Mouse (Mus musculus) thymus, adult 18-20 months (tissue): ENCODE results near the gene Lyrm4.
"Not testable (repeated sequence)": the region's sequence is repeated elsewhere in the genome, so short reads cannot be mapped to it uniquely, and the experiment has no call there.

Source experiments
- DNase-seq, 2 experiments: peaks; one replicate each; pipeline ENCODE4 v3.0.0; 2022; ENCODE audit warnings: mixed read lengths in 2 of 2

The Lyrm4 gene

DNA sequence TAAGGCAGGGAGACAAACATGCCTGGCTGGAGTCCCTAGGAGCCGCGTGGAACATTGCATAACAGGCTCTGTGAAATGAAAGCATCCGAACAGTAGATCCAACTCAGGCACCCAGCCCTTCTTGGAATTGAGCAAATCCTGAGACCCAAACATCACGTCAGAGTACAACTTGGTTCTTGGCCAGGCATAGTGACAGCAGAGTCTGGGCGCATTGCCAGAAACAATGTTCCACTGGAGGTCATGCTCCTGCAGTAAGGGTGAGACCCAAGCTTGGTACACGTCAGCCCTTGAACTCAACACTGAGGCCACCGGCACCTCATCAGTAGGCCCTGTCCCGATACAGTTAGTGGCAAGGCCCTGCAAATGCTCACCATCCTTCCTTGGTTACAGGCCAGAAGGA is 123.3 kb downstream of the Lyrm4 start:
- no peak for DNase-seq

DNA sequence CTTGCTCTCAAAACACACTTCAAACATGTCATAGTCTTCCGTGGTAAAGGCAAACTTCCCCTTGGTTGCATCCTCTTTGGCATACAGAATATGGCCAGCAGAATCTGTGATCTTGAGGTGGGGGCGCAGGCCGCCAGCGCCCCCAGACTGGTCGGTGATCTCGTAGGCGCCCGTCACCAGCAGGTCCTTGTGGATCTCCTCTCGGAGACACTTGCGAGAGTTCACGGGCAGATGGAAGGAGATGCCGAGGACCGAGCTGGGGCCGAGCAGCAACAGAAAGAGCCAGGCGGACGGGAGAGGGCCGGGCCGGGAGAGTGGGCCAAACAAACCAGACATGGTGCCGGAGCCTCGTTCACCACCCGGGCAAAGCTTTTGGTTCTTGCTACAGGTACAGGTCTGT is 126.1 kb downstream of the Lyrm4 start:
- DNase-seq, result not testable (repeated sequence)

DNA sequence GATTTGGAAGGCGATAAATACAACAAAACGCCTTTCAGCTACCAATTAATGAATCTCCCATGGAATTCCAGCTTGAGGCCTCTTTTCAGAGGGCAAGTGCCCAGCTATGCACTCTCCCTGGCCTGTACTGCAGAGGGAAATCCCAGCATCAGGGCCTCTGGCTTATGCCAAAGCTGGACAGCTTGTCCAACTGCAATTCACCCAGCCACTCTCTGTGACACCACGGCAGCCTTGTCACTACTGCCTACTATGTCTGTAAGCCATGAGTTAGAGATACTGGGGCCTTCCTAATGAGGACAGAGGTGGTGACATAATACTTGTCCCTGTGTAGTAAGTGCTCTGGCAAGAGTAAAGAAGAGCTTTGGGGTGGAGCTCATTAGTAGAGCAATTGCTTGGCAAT is 128.0 kb downstream of the Lyrm4 start:
- no peak for DNase-seq

DNA sequence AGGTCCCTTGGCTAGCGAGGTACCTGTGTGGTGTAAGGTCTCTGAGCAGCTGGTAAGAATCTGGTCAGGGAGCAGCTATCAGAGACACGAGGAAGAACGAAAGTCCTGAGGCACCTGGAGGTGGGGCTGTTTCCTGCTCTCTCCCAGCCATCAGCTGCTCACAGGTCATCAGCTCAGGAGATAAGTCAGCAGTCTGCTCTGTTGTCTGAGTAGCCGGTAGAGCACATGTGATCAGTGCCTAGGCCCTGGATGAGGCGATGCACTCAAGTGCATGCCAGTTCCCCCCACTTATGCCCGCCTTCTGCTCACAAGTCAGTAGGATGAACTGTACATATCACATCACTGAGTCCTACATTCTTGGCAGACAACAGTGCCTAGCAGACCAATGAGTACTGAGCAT is 134.3 kb downstream of the Lyrm4 start:
- no peak for DNase-seq

DNA sequence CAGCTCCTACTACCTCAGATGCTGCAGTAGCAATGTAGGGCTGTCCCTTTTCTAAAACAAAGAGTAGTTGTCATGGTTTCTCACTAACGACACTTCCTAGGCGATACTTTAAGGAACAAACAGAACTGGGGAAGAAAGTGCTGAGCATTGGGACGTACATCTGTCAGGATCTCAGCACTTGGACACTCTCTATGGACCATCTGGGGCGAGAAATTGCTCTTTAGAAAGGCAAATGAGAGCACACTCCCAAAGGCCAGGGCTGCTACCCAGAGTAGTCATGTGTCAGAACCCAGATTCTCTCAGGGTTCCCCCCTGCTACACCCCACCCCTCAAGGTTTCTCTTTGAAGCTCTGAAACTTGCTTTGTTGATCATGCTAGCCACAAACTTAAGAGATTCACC is 136.9 kb downstream of the Lyrm4 start:
- DNase-seq, result no peak

DNA sequence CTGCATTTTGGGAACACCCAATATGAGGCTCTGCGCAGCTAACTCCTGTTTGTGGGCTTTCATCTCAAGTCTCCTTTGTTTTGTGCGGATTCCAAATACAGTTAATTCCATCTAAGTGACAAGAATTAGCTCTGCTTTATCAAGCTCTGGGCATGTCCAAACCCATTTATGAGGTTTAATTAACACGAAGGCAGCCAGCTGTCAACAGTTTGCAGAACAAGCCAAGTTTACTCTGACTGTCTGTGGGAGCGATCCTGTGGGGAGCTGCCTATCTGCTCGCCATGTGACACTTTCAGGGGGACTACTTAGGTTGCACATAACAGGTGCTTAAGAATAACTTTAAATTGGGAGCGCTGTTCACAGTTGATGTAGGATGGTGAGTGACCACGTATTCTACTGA is 140.4 kb downstream of the Lyrm4 start:
- DNase-seq, result no peak

DNA sequence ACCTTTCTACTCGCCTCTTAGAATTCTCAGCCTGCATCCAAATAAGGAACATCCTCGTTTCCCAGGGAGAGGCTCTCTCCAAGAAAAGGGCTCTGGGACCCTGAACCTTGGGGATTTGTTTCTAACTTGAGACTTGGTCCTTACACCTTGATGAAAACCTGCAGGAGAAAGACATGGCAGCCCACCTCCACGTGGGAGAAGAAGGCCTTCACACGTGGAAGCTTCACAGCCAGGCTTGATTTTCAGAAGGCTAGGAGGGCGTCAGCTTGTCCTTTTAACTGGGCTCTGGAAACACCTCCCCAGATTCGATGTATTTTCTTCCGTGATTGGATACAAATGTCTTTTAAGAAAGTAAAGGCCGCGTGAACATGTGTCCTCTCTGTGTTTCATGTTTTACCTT is 147.5 kb downstream of the Lyrm4 start:
- no peak for DNase-seq

DNA sequence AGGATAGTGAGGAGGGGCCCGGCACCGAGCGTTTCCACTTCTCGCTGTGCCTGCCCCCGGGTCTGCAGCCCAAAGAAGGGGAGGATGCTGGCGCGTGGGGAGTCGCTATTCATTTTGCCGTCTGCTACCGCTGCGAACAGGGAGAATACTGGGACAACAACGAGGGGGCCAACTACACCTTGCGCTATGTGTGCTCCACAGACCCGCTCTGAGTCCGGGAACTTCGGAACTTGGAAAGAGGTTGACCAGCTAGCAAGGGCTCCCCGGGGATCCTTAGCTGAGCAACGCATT is 147.9 kb downstream of the Lyrm4 start:
- DNase-seq, result no peak

DNA sequence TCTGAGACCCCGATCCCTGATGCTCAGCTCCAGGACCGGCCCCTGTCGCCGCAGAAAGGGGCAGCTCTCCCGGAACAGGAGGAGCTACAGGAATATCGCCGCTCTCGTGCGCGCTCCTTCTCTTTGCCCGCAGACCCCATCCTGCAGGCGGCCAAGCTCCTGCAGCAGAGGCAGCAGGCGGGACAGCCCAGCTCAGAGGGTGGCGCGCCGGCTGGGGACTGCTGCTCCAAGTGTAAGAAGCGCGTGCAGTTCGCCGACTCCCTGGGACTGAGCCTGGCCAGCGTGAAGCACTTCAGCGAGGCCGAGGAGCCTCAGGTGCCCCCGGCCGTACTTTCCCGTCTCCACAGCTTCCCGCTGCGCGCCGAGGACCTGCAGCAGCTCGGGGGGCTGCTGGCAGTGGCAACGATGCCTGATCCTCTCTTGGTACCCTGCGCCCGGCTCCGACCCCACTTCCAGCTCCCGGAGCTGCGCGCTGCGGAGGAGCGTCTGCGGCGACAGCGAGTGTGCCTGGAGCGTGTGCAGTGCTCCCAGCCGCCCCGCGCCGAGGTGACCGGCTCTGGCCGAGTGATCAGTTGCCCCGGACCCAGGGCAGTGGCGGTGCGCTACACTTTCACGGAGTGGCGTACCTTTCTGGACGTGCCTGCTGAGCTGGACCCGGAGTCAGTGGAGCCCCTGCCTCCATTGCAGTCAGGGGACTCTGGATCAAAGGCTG is 148.5 kb downstream of the Lyrm4 start:
- DNase-seq, result no peak

DNA sequence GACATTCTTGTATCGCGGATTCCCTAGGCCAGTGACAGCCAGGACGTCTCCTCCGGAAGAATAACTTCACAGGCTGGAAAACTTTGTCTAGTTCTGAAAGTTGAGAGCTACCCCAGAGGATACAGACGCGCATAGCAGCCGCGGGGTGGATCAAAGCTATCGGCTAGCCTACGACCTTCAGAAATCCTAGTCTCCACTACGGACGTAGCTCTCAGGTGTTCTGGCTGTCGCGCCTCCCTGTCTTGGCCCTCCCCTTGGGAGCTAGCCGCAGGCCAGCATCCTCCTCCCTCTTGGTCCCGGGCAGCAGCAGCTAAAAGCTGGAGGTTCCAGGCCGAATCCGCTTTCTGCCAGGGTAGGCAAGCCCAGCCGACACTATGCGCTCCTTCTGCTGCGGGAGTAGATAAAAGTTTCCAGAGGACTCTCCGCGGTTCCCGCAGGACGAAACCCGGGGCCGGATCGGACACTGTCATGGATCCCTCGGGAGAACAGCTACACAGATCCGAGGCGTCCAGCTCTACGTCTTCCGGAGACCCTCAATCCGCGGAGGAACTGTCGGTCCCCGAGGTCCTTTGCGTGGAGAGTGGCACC is 149.1 kb downstream of the Lyrm4 start:
- no peak for DNase-seq

DNA sequence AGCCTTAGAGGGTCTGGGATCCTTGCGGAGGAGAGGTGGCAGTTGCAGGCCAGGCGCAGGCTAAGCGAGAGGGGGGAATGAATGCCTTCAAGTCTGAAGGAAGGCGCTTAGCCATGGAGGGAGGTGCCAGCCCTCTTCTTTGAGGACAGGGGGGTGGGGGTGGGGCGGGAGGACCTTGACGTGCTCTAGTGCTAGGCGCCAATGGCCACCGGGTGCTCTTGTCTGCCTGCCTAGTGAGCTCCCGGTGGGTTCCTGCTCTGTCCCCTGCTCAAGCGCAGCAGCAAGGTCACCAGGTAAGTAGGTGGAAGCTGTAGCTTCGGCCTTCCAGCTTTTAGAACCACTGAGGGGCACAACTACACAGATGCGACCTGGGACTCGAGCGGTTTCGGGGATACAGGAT is 149.6 kb downstream of the Lyrm4 start:
- DNase-seq, result no peak

DNA sequence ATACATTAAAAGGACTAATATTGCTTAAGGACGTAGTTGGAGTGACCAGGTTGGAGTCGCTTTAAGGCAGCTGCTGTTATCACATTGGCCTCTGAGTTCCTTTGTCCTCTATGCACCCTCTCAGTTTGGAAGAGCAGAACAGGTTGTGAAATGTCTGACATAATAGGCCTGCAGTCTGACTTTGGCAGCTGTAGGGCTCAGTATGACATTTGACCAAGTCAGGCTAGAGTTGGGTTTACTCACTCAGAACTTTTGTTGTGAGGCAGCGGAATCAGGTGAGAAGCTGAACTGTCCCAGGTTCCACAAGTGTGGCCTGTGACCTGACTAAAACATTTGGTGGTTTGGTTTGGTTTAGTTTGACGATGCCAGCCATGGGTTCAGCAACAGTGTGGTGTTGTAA is 153.7 kb downstream of the Lyrm4 start:
- DNase-seq, result no peak

DNA sequence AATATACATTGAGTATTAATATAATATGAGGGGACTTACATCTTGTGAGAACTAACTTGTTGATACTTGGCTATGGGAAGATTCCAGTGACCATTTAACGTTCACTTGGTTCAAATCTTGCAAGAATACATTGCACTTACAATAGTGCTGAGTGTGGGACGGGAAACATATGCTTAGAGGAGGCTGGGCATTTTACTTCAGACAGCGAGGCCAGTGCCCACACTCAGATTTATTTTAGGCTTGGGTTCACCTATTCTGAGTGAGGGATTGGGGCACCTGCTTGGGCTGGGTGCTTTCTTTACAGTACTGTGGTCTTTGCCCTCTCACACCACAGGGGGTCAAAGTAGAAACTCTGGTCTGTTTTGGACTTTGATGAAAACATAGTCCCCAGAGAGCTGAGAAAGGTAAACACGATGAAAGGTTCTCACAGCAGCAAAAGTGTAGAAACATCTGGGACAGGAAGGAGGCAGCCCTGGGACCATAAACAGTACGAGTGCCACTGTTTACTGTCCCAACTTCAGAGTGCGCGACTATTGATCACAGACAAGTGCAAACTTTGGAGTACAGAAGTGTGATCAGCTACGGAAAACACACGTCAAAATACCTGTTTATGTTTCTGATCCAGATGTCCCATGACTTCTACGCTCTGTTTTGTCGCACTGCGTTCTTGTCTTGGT is 157.8 kb downstream of the Lyrm4 start:
- no peak for DNase-seq

DNA sequence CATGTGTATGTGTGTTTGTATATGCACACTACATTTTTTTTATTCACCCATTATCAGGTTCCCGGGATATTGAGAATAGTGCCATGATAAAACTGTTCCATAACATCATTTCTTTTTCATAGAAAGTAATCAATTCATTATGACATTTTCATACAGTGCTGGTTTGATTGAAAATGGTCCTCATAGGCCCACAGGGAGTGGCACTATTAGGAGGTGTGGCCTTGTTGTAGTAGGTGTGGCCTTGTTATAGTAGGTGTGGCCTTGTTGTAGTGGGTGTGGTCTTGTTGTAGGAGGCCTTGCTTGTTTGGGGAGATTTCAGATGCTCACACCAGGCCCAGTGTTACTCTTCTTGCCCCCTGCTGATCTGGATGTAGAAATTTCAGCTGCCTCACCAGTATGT is 158.8 kb downstream of the Lyrm4 start, which contains the start of gene Ppp1r3g:
Gene Ppp1r3g, plus strand, starts transcription at position 301 of the 400 bp plus-strand sequence.
- no peak for DNase-seq

DNA sequence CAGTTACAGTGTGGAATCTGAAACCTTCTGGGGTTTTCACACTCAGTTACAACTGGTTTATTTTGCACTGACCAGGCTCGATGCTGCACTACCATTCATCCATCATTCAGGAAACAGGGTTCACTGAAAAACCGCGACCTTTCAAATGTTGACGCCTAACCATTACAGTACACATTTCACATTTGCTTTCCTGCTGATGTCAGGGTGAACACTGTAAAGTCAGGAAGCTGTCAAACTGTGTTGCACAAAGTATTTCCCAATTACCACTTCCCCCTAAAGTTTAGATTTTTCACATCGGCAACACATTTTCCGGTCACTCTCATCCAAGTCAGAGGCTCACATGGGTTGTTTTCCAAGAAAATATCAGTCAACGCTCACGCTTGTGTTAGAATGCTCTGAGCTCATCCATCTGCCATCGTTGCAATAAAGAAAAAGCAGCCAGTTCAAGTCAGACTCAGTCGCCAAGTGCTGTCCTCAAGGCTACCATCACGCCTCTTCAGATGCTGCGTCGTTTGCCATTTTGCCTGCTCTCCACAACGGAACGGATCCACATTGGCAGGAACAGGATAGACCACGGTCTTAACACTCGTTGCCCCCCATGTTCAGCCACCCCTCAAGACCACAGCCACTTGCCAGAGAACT is 167.4 kb downstream of the Lyrm4 start:
- no peak for DNase-seq

DNA sequence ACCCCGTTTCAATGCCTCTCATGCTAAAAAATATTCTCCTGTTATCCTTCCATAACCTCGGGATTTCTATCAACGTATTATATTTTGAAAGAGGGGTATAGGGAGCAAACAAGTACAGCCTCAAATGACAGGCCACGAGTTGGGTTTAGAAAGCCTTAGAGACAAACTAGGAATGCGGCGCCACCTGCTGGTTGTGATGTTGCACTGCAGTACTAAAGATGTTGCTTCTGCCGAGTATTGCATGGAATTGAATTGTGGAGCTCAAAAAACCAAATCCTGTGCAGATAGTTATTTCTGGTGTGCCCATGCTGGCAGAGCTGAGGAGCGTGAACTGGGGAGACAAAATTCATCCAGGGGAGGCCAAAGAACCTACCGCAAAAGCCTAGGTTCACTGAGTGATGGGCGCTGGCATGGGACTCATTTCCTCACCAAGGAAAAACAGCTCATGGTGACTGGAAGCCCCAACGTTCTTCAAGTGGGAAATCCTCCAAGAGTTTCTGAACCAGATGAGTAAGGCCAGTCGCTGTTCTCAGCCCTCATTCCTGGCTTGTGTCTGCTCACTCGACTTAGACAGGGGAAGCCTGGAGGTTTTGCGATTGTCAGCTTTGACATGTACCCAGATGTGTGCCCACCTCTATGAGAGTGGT is 169.8 kb downstream of the Lyrm4 start:
- DNase-seq, result peak in 1 of 2 experiments; percentile 12

DNA sequence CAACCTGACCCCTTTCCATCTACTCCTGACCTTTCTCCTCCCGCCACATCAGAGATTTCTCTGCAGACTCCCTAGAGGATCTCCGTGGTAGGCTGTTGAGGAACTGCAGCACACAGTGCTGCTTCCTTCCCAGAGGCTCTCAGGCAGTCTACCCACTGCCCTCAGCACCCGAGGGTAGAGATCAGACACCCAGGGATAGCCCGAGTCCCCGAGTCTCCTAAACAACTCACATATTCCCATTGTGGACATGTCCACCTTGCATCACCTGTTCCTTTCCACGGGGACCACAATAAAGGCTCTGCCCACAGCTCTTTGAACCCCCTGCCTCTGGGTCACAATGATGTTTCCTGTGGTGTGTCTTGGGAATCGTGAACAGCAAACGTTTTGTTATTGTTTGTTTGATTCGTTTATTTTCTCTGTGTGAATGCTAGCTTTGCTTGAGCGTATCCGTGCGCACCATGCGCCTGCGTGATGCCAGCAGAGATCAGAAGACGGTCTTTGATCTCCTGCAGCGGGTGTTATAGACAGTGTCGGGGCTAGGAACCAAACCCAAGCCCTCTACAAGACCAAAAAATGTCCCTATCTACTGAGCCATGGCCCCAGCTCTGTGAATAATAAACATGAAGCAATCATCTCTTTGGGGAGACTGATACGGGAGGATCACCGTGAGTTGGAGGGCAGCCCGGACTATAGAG is 170.5 kb downstream of the Lyrm4 start:
- DNase-seq, result no peak

DNA sequence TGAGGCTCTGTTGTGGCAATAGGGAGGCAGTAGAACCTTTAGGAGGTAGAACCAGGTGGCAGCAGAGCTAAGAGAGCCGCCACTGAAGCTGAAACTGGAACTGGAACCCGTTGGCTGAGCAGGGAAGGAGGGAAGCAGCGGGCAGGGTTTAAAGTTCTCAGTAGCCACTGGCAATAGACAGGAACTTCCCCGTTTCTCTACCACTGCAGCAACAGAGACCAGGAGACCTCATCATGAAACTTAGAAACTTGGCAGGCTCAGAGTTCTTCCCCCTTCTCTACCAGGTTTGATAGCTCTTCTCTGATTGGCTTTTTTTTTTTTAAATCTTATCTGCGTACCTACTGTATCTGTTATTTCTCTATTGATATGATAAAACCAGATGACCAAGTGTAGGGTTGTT is 176.4 kb downstream of the Lyrm4 start:
- no peak for DNase-seq

DNA sequence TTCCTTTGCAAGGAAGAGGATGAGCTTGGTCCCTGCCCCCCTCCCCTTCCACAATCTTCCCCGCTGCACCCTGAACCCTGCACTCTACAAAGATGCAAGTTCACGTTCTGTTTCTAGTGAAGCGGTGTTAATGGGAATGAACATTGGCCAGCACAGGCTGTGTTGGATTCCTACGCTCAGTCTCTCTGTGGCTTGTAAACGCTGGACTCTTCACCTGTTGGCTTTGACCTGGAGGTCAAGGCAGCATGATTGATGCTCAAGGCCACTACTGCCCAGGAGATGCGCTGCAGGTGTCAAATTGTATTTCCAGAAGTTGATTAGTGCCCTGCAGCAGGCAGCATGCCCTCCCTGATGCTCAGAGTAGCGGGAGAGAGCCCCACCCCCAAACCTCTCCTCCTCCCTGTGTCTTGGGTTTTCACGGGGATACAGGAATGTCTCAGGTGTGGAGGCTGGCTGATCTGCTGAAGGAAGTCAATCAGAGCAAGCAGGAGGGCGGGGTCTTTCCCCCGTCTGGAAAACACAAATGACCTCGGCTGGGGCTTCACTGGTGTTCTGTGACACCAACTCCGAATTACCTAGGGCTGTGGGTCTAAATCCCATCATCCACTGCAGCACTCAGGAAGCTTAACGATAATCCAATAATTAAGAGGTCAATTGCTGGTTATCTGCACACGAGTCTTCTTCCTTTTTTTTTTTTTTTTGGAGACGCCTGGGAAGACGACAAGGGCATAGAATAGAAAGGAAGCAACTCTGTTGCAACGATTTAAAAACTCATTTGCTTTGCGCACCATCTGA is 177.3 kb downstream of the Lyrm4 start:
- DNase-seq, result no peak

DNA sequence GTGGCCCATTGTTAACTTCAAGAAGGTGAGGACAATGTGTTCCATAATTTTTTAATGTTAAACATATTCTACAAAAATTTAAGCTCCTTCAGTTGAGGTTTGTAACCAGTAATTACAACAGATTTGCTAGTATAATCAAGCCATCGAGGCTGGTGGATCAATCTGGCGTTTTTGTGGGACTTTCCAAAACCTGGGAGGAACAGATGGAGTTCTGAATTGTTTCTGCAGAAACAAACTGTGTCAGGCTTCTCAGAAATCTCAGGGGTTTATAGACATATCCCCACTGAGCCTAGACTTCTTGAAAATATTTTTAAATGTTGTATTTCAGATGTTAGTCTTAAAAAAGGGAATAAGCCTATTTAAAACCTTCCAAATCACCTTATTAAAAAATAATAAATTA is 179.3 kb downstream of the Lyrm4 start:
- no peak for DNase-seq
